Mouse (Mus musculus) intestine, postnatal 0 days (tissue): ENCODE measurements at regions not wholly inside any gene's neighbourhood (a gene's known extent, or its start where the extent isn't known, plus 50 kb on each side); places are given as distances from the start of the nearest gene placed in this dataset.

Source experiments
- ATAC-seq: fragments of 200-750 bp; cut with Nextera tagmentation; 2 replicates; pipeline ENCODE4 v1.8.0; 2017; ENCODE audit warnings: mild to moderate bottlenecking, moderate TSS enrichment, moderate library complexity
- H3K27ac ChIP-seq: fragments of 300-500 bp; sonication (generic); 2 replicates; pipeline ENCODE4 v1.5.1; 2014; ENCODE audit warnings: mild to moderate bottlenecking, low read depth, low read length, moderate library complexity
- H3K27me3 ChIP-seq: fragments of 300-500 bp; sonication (generic); replicated peaks from 2 replicates; pipeline ENCODE4 v1.6.1; 2014; ENCODE audit warnings: low read length, mixed read lengths; ENCODE audit not compliant: control insufficient read depth, insufficient read depth
- H3K36me3 ChIP-seq: fragments of 300-500 bp; sonication (generic); 2 replicates; pipeline ENCODE4 v1.6.1; 2014; ENCODE audit warnings: mild to moderate bottlenecking, moderate library complexity; ENCODE audit not compliant: control insufficient read depth, insufficient read depth
- H3K4me1 ChIP-seq: fragments of 300-500 bp; sonication (generic); replicated peaks from 2 replicates; pipeline ENCODE4 v1.6.1; 2014; ENCODE audit warnings: antibody characterized with exemption, low read length, mixed read lengths; ENCODE audit not compliant: control insufficient read depth, insufficient read depth
- H3K4me2 ChIP-seq: fragments of 300-500 bp; sonication (generic); replicated peaks from 2 replicates; pipeline ENCODE4 v1.6.1; 2014; ENCODE audit warnings: low read depth, mild to moderate bottlenecking, moderate library complexity
- H3K4me3 ChIP-seq: fragments of 300-500 bp; sonication (generic); 2 replicates; pipeline ENCODE4 v1.5.1; 2014; ENCODE audit warnings: low read depth, low read length
- H3K9ac ChIP-seq: fragments of 300-500 bp; sonication (generic); 2 replicates; pipeline ENCODE4 v1.6.1; 2014; ENCODE audit warnings: mild to moderate bottlenecking, low read depth, low read length
- H3K9me3 ChIP-seq: fragments of 300-500 bp; sonication (generic); 2 replicates; pipeline ENCODE4 v1.6.1; 2016; ENCODE audit warnings: mixed run types; ENCODE audit not compliant: control insufficient read depth
- CTCF ChIP-seq: sonication (generic); IDR thresholded peaks from 2 replicates; pipeline ENCODE4 v1.5.1; 2016; ENCODE audit warnings: low read depth, mild to moderate bottlenecking, control low read depth, antibody characterized with exemption, moderate library complexity
- WGBS: fragments of 180-500 bp; shearing (Covaris S2); extraction: QIAGEN DNeasy Blood & Tissue Kit; methylation state at CpG from one replicate; pipeline ENCODE4 v1.1.7; 2014; 5-methylcytosine and 5-hydroxymethylcytosine counted together

DNA sequence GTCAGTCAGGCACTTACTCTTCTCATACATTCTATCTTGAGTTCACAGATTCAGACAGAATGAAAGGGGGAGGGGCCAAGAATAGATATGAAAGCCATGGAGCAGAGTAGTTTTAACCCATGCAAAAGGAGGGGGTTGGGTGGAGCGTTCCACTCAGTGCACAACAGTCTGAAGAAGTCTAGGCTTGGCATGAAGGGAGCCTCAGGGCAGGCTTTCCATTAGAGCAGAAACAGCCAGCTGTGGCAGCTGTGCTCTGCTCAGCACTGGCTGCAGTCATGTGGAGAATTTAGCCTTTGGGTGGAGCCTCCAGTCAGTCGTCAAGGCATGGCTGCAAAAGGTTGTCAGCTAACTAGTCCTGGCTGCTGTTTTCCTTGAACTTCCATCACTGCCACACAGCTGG is 201.3 kb upstream of the Slc35b3 start:
- Histone ChIP-seq H3K4me2 (no peak overlapping the region), H3K27me3 (no peaks in the 10 kb centered on the region), H3K9ac (no peak overlapping the region), H3K27ac (no peak overlapping the region), H3K36me3 (no peaks in the 10 kb centered on the region), H3K9me3 (no peaks in the 10 kb centered on the region), H3K4me1 (no peaks in the 10 kb centered on the region), H3K4me3 (no peak overlapping the region)
- 50% methylated on average over 2 of the region's 2 CpGs for WGBS
- no peak for ATAC-seq
- no peak for TF ChIP-seq CTCF

DNA sequence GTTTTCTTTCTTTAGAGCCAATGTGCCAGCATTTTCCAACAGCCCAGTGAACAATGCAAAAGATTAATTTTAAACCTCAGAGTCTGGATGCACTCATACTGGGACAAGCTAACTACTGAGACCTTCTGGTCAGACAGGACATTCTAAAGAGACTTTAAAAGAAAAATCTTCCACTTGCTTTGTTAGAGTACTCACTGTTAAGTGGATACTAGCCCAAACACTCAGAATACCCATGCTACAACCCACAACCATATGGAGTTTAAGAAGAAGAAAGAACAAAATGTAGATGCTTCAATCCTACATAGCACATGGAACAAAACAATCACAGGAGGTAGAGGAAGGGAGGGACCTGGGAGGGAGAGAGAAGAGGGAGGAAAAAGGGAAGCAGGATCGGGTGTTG is 167.3 kb upstream of the Slc35b3 start:
- no peak overlapping the region for H3K9ac ChIP-seq
- WGBS, result 67% methylated on average over 1 of the region's 1 CpGs
- ATAC-seq, result no peak
- no peaks in the 10 kb centered on the region for H3K9me3 ChIP-seq
- no peak for TF ChIP-seq CTCF
- no peaks in the 10 kb centered on the region for H3K4me1 ChIP-seq
- H3K36me3 ChIP-seq, result no peaks in the 10 kb centered on the region
- no peak overlapping the region for H3K27ac ChIP-seq
- no peak overlapping the region for H3K4me3 ChIP-seq
- no peaks in the 10 kb centered on the region for H3K27me3 ChIP-seq
- no peak overlapping the region for H3K4me2 ChIP-seq

DNA sequence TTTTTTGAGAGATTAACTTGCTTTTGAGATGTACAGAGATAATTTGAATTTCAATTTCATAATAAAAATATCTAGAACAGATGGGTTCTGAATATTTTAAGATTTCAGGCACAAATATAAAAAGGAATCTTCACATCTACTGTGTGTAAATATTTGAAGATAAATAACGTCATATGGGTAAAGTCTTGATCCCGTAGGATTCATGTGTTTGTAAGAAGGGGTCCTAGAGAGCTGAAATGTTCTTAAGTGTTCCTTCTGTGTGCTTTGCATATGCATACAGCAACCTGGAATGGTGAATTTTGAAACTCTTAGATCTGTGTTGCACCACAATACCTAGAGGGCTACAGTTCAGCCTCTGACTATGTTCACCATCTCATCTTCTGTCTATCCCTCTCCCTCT is 131.4 kb upstream of the Slc35b3 start:
- H3K27me3 ChIP-seq, result no peaks in the 10 kb centered on the region
- no peaks in the 10 kb centered on the region for H3K4me1 ChIP-seq
- no peaks in the 10 kb centered on the region for H3K36me3 ChIP-seq
- WGBS, result 59% methylated on average over 2 of the region's 2 CpGs
- ATAC-seq, result no peak
- H3K9ac ChIP-seq, result no peak overlapping the region
- no peak for TF ChIP-seq CTCF
- no peak overlapping the region for H3K4me2 ChIP-seq
- H3K9me3 ChIP-seq, result no peaks in the 10 kb centered on the region
- no peak overlapping the region for H3K4me3 ChIP-seq
- no peak overlapping the region for H3K27ac ChIP-seq

DNA sequence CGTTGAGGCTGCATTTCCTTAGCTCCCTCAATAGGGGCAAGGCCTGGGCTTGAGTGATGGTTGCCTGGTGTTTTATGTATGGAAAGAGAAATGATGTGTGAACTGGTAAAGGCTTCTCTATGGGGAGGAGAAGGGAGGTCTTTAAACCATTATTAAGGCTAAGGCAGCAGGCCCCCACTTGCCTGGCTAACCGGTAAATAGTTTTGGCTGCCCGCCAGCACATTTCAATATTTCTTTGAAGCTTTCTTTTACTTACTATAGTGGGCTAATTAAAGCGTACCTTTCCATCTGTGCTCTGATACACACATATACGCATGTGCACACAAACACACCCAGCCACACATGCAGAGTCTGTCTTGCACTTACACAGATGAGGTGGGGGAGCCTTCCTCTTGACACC is 123.9 kb upstream of the Slc35b3 start:
- H3K27ac ChIP-seq, result no peak overlapping the region
- 78% methylated on average over 5 of the region's 5 CpGs for WGBS
- H3K36me3 ChIP-seq, result no peaks in the 10 kb centered on the region
- H3K4me2 ChIP-seq, result no peak overlapping the region
- no peak for TF ChIP-seq CTCF
- H3K9me3 ChIP-seq, result no peaks in the 10 kb centered on the region
- no peak for ATAC-seq
- H3K4me3 ChIP-seq, result no peak overlapping the region
- H3K9ac ChIP-seq, result no peak overlapping the region
- H3K4me1 ChIP-seq, result no peaks in the 10 kb centered on the region
- H3K27me3 ChIP-seq, result no peaks in the 10 kb centered on the region

DNA sequence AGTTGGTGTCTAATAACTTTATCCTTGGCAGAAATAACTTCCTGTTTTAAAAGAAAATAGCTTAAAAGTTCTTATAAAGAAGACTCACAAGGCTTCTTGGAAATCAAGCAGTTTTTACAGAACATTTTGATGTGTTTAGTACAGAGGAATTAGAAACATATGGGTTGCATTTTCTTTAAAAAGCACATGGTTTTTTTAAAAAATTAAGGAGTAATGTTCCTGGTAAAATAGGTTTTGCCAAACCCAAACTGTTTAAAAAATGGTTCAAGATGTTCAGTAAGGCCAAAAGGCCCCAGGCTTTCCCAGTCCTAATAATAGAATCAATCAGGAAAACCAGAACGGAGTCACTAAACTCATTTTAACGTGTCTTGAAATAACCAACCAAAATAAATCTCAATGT is 113.5 kb upstream of the Slc35b3 start:
- Histone ChIP-seq H3K4me2 (no peak overlapping the region), H3K9me3 (no peaks in the 10 kb centered on the region), H3K36me3 (no peaks in the 10 kb centered on the region), H3K27ac (no peak overlapping the region), H3K27me3 (no peaks in the 10 kb centered on the region), H3K4me3 (no peak overlapping the region), H3K9ac (no peak overlapping the region), H3K4me1 (no peaks in the 10 kb centered on the region)
- no peak for ATAC-seq
- no peak for TF ChIP-seq CTCF
- WGBS, result 73% methylated on average over 2 of the region's 2 CpGs

DNA sequence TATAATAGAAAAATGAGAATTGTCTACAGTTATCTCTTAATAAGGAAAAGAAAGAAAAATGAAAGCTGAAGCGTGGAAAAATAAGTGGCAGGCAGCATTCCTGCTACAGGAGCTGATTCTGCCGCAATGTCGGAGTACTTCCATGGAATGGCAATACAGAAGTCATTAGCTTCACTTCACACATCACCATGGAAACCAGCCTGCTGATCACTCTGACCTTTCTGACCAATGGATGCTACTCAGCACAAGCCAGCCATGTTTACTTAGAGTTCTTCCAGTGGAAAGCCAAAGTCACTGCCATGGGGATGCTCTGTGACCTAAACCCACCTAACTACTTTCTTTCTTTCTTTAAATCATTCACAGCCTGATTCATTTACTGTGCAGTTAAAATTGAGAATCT is 71.6 kb upstream of the Slc35b3 start:
- Histone ChIP-seq H3K4me2 (no peak overlapping the region), H3K4me1 (no peaks in the 10 kb centered on the region), H3K36me3 (no peaks in the 10 kb centered on the region), H3K9me3 (no peaks in the 10 kb centered on the region), H3K4me3 (no peak overlapping the region), H3K27ac (no peak overlapping the region), H3K9ac (no peak overlapping the region), H3K27me3 (no peaks in the 10 kb centered on the region)
- no peak for ATAC-seq
- TF ChIP-seq CTCF, result no peak
- WGBS, result 75% methylated on average over 3 of the region's 3 CpGs

DNA sequence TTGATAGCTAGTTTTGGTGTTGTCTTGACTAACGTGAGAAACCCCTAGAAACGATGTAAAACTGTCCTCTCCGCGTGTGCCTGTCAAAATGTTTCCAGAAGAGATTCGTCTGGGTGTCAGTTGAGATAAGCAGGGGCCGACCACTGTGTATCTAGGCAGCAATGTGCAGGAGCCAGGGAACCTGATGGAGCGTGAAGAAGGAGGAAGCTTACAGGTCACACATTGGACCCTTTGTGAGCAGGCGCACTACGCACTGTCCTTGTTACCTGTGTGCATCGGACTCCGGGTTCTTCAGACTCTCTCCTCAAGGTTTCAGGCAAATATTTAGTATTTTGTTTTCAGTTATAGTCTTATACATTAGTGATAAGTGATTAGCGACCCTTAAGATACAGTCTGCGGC is 59.5 kb upstream of the Slc35b3 start:
- Histone ChIP-seq H3K4me2 (no peak overlapping the region), H3K27ac (no peak overlapping the region), H3K4me1 (no peaks in the 10 kb centered on the region), H3K27me3 (no peaks in the 10 kb centered on the region), H3K36me3 (no peaks in the 10 kb centered on the region), H3K9me3 (no peaks in the 10 kb centered on the region), H3K4me3 (no peak overlapping the region), H3K9ac (no peak overlapping the region)
- 74% methylated on average over 13 of the region's 13 CpGs for WGBS
- no peak for ATAC-seq
- TF ChIP-seq CTCF, result no peak
